Mouse (Mus musculus): ENCODE data around the gene Trp53rka.
A peak's percentile ranks its signal among the peaks of the same experiment; 100 is the strongest.
"Not testable (repeated sequence)": the region's sequence is repeated elsewhere in the genome, so short reads cannot be mapped to it uniquely, and the experiment has no call there.

Trp53rka gene

GRCm38 (mm10) chr2:165492648-165493553 is at the start of gene Trp53rka:
Trp53rka (minus strand) TSS chr2:165493324.
- DNase-seq (ENCODE audit: low spot score), result peak; percentile 70

GRCm38 (mm10) chr2:165540975-165541374 is 47.9 kb upstream of the Trp53rka start:
- DNase-seq (ENCODE audit: low spot score), result no peak

- DNase-seq (ENCODE audit: low spot score), result no peak
Measured at GRCm38 (mm10) chr2:165533789-165534188, 40.7 kb upstream of the Trp53rka start.

- DNase-seq (ENCODE audit: low spot score), result no peak
Measured at GRCm38 (mm10) chr2:165529106-165529505, 36.0 kb upstream of the Trp53rka start.

- DNase-seq (ENCODE audit: low spot score), result no peak
Measured at GRCm38 (mm10) chr2:165525609-165526008, 32.5 kb upstream of the Trp53rka start.

GRCm38 (mm10) chr2:165515178-165515728 is 22.1 kb upstream of the Trp53rka start:
- DNase-seq (ENCODE audit: low spot score), result no peak

GRCm38 (mm10) chr2:165512870-165513600 is 19.9 kb upstream of the Trp53rka start:
- no peak for DNase-seq (ENCODE audit: low spot score)

- DNase-seq (ENCODE audit: low spot score), result no peak
Measured at GRCm38 (mm10) chr2:165512426-165512825, 19.3 kb upstream of the Trp53rka start.

GRCm38 (mm10) chr2:165511530-165511929 is 18.4 kb upstream of the Trp53rka start:
- DNase-seq (ENCODE audit: low spot score), result not testable (repeated sequence)

- not testable (repeated sequence) for DNase-seq (ENCODE audit: low spot score)
Measured at GRCm38 (mm10) chr2:165510914-165511458, 17.9 kb upstream of the Trp53rka start.

GRCm38 (mm10) chr2:165510466-165510865 is 17.3 kb upstream of the Trp53rka start:
- no peak for DNase-seq (ENCODE audit: low spot score)

- DNase-seq (ENCODE audit: low spot score), result no peak
Measured at GRCm38 (mm10) chr2:165509686-165510085, 16.6 kb upstream of the Trp53rka start.

- no peak for DNase-seq (ENCODE audit: low spot score)
Measured at GRCm38 (mm10) chr2:165503259-165504203, 10.4 kb upstream of the Trp53rka start, which contains the start of gene Slc2a10. Slc2a10 (plus strand) TSS chr2:165503787.

- no peak for DNase-seq (ENCODE audit: low spot score)
Measured at GRCm38 (mm10) chr2:165498816-165499215, 5.7 kb upstream of the Trp53rka start.

- no peak for DNase-seq (ENCODE audit: low spot score)
Measured at GRCm38 (mm10) chr2:165497706-165498275, 4.7 kb upstream of the Trp53rka start.

- DNase-seq (ENCODE audit: low spot score), result no peak
Measured at GRCm38 (mm10) chr2:165496251-165496650, 3.1 kb upstream of the Trp53rka start.

GRCm38 (mm10) chr2:165494495-165494894 is 1.4 kb upstream of the Trp53rka start:
- DNase-seq (ENCODE audit: low spot score), result no peak

GRCm38 (mm10) chr2:165493587-165494210 is 575 bp upstream of the Trp53rka start:
- DNase-seq (ENCODE audit: low spot score), result peak; percentile 51

GRCm38 (mm10) chr2:165486881-165487535 is 6.1 kb downstream of the Trp53rka start:
- no peak for DNase-seq (ENCODE audit: low spot score)

- no peak for DNase-seq (ENCODE audit: low spot score)
Measured at GRCm38 (mm10) chr2:165486401-165486800, 6.7 kb downstream of the Trp53rka start.
